Comparison of ENCODE assay signal across 26 mouse cellular contexts in genomic region chr1:72119981-72120380, GRCm38 (mm10).
"Had no signal": no experiment of that assay in that cellular context is flagged by ENCODE, and none has a peak within 500 bp of the region (broad histone marks: within the 10 kb centered on the region; RNA-seq: fewer than 3 reads in every experiment).

No protein-coding gene starts in this region.

- DNase-seq: cerebellum, adult 8-10 months; cerebellum, adult 9-10 months; cerebellum, adult 9-11 months; cerebellum, postnatal 10 days; cerebellum, postnatal 14 days; cerebellum, postnatal 25 days; cerebellum, postnatal 36 days; embryo, embryonic 11 days; forebrain, postnatal 0 days; gastrocnemius, adult 2 months; gastrocnemius, postnatal 10 days; gastrocnemius, postnatal 14 days; gastrocnemius, postnatal 25 days; gastrocnemius, postnatal 36 days; heart, adult 11 months; heart, adult 18-20 months; heart, adult 2 months had no signal

- H3K4me3 ChIP-seq: embryonic facial prominence, embryonic 10.5 days; embryonic facial prominence, embryonic 12.5 days; embryonic facial prominence, embryonic 13.5 days; embryonic facial prominence, embryonic 15.5 days; erythroblast, embryonic 14.5 days; forebrain, embryonic 10.5 days; forebrain, embryonic 12.5 days; forebrain, embryonic 13.5 days; forebrain, embryonic 15.5 days; gastrocnemius, adult 2 months; heart, adult 2 months had no signal

- H3K36me3 ChIP-seq: embryonic facial prominence, embryonic 10.5 days; embryonic facial prominence, embryonic 12.5 days; embryonic facial prominence, embryonic 13.5 days; embryonic facial prominence, embryonic 15.5 days; forebrain, embryonic 10.5 days; forebrain, embryonic 12.5 days; forebrain, embryonic 15.5 days had no signal

- H3K27ac ChIP-seq: embryonic facial prominence, embryonic 10.5 days; embryonic facial prominence, embryonic 12.5 days; embryonic facial prominence, embryonic 13.5 days; embryonic facial prominence, embryonic 15.5 days; forebrain, embryonic 10.5 days; forebrain, embryonic 12.5 days; forebrain, embryonic 13.5 days; forebrain, embryonic 15.5 days; gastrocnemius, adult 2 months; heart, adult 2 months had no signal

- H3K4me1 ChIP-seq: embryonic facial prominence, embryonic 10.5 days; embryonic facial prominence, embryonic 12.5 days; embryonic facial prominence, embryonic 15.5 days; forebrain, embryonic 10.5 days; forebrain, embryonic 12.5 days; forebrain, embryonic 13.5 days had no signal

- H3K27me3 ChIP-seq: embryonic facial prominence, embryonic 12.5 days; embryonic facial prominence, embryonic 13.5 days; embryonic facial prominence, embryonic 15.5 days; forebrain, embryonic 12.5 days; forebrain, embryonic 13.5 days; forebrain, embryonic 15.5 days had no signal

- H3K9me3 ChIP-seq: embryonic facial prominence, embryonic 10.5 days; embryonic facial prominence, embryonic 12.5 days; embryonic facial prominence, embryonic 13.5 days; embryonic facial prominence, embryonic 15.5 days; forebrain, embryonic 10.5 days; forebrain, embryonic 12.5 days; forebrain, embryonic 13.5 days; forebrain, embryonic 15.5 days had no signal
